In the genomic region with DNA sequence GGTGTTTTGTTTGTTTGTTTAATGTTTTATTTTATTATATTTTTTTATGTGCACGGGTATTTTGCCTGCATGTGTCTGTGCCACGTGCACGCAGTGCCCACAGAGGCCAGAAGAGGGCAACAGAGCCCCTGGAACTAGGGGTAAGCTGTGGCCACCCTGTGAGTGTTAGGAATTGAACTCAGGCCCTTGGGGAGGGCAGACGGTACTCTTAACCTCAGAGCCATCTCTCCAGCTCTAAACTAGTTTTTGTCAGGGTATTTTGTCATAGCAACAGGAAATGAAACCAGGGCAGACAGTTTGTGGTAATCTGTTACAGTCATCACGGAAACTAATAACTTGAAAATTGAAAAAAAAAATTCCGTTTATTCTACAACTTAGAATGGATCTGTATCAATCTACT, we compare ENCODE assay signal across 7 mouse cellular contexts.
DNase-seq lines count a peak whose midpoint lies in the region; ATAC-seq and TF ChIP-seq lines count a peak whose summit lies in the region.

No protein-coding gene starts in this region.

- ATAC-seq in embryonic facial prominence, embryonic 14.5 days (ENCODE audit: low read depth): no peak; the same call in 1 of the 2 replicates
- no peak for ATAC-seq in liver, embryonic 11.5 days (replicated peaks; ENCODE audit: low FRiP score)

- H3K4me3 ChIP-seq in embryonic facial prominence, embryonic 14.5 days (ENCODE audit: low read depth, low read length): no peak overlapping the region
- H3K4me3 ChIP-seq in kidney, adult 2 months (ENCODE audit: insufficient read depth, low read depth, low read length): no peak overlapping the region
- H3K4me3 ChIP-seq in liver, embryonic 11.5 days (ENCODE audit: low read depth, low read length): no peak overlapping the region

- peak; percentile 76 for TF ChIP-seq CTCF in kidney, adult 2 months (conservative IDR thresholded peaks at IDR 0.05; ENCODE audit: insufficient read depth, insufficient read length, low read depth, low read length)

- no peak for TF ChIP-seq POLR2A in kidney, adult 2 months (IDR thresholded peaks at IDR 0.05; ENCODE audit: low read depth, low read length)

- H3K9ac ChIP-seq in embryonic facial prominence, embryonic 14.5 days (ENCODE audit: low read depth, low read length): no peak overlapping the region
- H3K9ac ChIP-seq in liver, embryonic 11.5 days (ENCODE audit: low read depth, low read length): no peak overlapping the region

- no peaks in the 10 kb centered on the region for H3K27me3 ChIP-seq in embryonic facial prominence, embryonic 14.5 days (replicated peaks; ENCODE audit: control insufficient read depth, insufficient read depth, low read length)
- no peaks in the 10 kb centered on the region for H3K27me3 ChIP-seq in kidney, adult 2 months (replicated peaks; ENCODE audit: control insufficient read depth, insufficient read depth, low read length)
- no peaks in the 10 kb centered on the region; the same call in 1 of the 2 replicates for H3K27me3 ChIP-seq in liver, embryonic 11.5 days (replicated peaks; ENCODE audit: control insufficient read depth, insufficient read depth, low read length)

- H3K4me2 ChIP-seq in embryonic facial prominence, embryonic 14.5 days (ENCODE audit: low read depth, low read length): no peak overlapping the region
- no peak overlapping the region for H3K4me2 ChIP-seq in liver, embryonic 11.5 days

- H3K9me3 ChIP-seq in embryonic facial prominence, embryonic 14.5 days (ENCODE audit: control insufficient read depth, low read length): no peaks in the 10 kb centered on the region; the same call in 1 of the 2 replicates
- no peaks in the 10 kb centered on the region for H3K9me3 ChIP-seq in liver, embryonic 11.5 days (ENCODE audit: control insufficient read depth, low read length)

- H3K4me1 ChIP-seq in embryonic facial prominence, embryonic 14.5 days (ENCODE audit: control insufficient read depth, insufficient read depth, low read length): 0 out of 2 replicates have a peak, but pooled peaks cover 6% of the 10 kb centered on the region
- no peaks in the 10 kb centered on the region for H3K4me1 ChIP-seq in kidney, adult 2 months (ENCODE audit: control insufficient read depth, insufficient read depth, low read length)
- no peaks in the 10 kb centered on the region for H3K4me1 ChIP-seq in liver, embryonic 11.5 days (replicated peaks; ENCODE audit: control insufficient read depth, insufficient read depth, low read length)

- no peak overlapping the region for H3K27ac ChIP-seq in embryonic facial prominence, embryonic 14.5 days (replicated peaks; ENCODE audit: low read depth, low read length)
- H3K27ac ChIP-seq in kidney, adult 2 months (ENCODE audit: insufficient read depth, low read depth, low read length): no peak overlapping the region
- H3K27ac ChIP-seq in liver, embryonic 11.5 days (ENCODE audit: low read depth, low read length): no peak overlapping the region

- peak; percentile 60 for DNase-seq in ovary, postnatal 14 days (ENCODE audit: low spot score)
- no peak for DNase-seq in ovary, adult 18-20 months (ENCODE audit: low spot score)
- peak; percentile 67 for DNase-seq in T-cell, adult 2 months (ENCODE audit: low spot score)
- peak; percentile 41 for DNase-seq in embryonic facial prominence, embryonic 14.5 days (ENCODE audit: low spot score)
- DNase-seq in kidney, adult 2 months: peak; percentile 70
- DNase-seq in liver, embryonic 11.5 days (ENCODE audit: low spot score): peak; percentile 48
- DNase-seq in right cerebral cortex, postnatal 14 days: peak; percentile 52

- H3K36me3 ChIP-seq in embryonic facial prominence, embryonic 14.5 days (ENCODE audit: control insufficient read depth, insufficient read depth, low read length): no peaks in the 10 kb centered on the region
- H3K36me3 ChIP-seq in kidney, adult 2 months (ENCODE audit: control insufficient read depth, insufficient read depth, low read length): no peaks in the 10 kb centered on the region
- no peaks in the 10 kb centered on the region for H3K36me3 ChIP-seq in liver, embryonic 11.5 days (ENCODE audit: control insufficient read depth, insufficient read depth, low read length)

- WGBS in embryonic facial prominence, embryonic 14.5 days: 57% methylated on average over 6 of the region's 6 CpGs
- 56% methylated on average over 6 of the region's 6 CpGs for WGBS in kidney, adult 2 months
- WGBS in liver, embryonic 11.5 days: 58% methylated on average over 6 of the region's 6 CpGs
